Comparison of ENCODE assay signal across 8 mouse cellular contexts in the genomic region with DNA sequence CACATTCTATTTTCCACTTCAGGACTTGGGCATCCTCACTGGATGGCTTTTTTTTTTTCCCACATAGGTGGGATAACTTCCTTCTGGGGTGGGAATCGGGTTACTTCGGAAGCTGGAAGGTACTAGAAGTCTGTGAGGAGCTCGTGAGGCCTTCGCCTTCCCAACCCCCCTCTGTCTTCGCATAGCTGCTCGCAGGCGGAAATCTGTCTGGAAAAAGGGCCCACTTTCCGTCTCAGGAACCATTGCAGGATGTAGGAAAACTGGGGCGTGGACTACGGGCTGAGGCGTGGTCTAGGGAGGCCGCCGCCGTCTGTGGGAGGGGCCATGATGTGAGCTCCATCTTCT. TPM values are rescaled to one million over a fixed set of nuclear protein-coding genes. Genes with fewer than 3 reads are reported as not detected.
DNase-seq lines count a peak whose midpoint lies in the region; ATAC-seq and TF ChIP-seq lines count a peak whose summit lies in the region.

No protein-coding gene starts in this region.

- peak overlapping the region; percentile 13 for H3K4me2 ChIP-seq in embryonic facial prominence, embryonic 11.5 days (ENCODE audit: low read depth, low read length)
- peak overlapping the region; percentile 95 for H3K4me2 ChIP-seq in hindbrain, postnatal 0 days (ENCODE audit: low read depth, low read length)
- peak overlapping the region; percentile 95 for H3K4me2 ChIP-seq in midbrain, embryonic 16.5 days (ENCODE audit: low read length)

- TF ChIP-seq CTCF in layer of hippocampus, adult 2 months (conservative IDR thresholded peaks at IDR 0.05): no peak
- TF ChIP-seq CTCF in hindbrain, postnatal 0 days (IDR thresholded peaks at IDR 0.05; ENCODE audit: low read depth): no peak

- no peaks in the 10 kb centered on the region for H3K9me3 ChIP-seq in embryonic facial prominence, embryonic 11.5 days (replicated peaks; ENCODE audit: control insufficient read depth, low read length)
- no peaks in the 10 kb centered on the region for H3K9me3 ChIP-seq in hindbrain, postnatal 0 days (ENCODE audit: low read length)
- no peaks in the 10 kb centered on the region for H3K9me3 ChIP-seq in midbrain, embryonic 16.5 days (replicated peaks; ENCODE audit: control insufficient read depth, low read length, poor library complexity, severe bottlenecking)

- H3K27ac ChIP-seq in layer of hippocampus, adult 2 months: peak overlapping the region; percentile 89
- H3K27ac ChIP-seq in embryonic facial prominence, embryonic 11.5 days (replicated peaks; ENCODE audit: low read depth, low read length): peak overlapping the region; percentile 73
- peak overlapping the region; percentile 97 for H3K27ac ChIP-seq in hindbrain, postnatal 0 days
- H3K27ac ChIP-seq in midbrain, embryonic 16.5 days (ENCODE audit: low read length): peak overlapping the region; percentile 97

- H3K4me1 ChIP-seq in embryonic facial prominence, embryonic 11.5 days (ENCODE audit: control insufficient read depth, insufficient read depth, low read length): peaks cover 9% of the 10 kb centered on the region
- H3K4me1 ChIP-seq in hindbrain, postnatal 0 days (ENCODE audit: insufficient read depth, low read length): peaks cover 18% of the 10 kb centered on the region
- H3K4me1 ChIP-seq in midbrain, embryonic 16.5 days (ENCODE audit: control insufficient read depth, insufficient read depth, low read length): peaks cover 29% of the 10 kb centered on the region

- peak overlapping the region; percentile 60 for H3K9ac ChIP-seq in embryonic facial prominence, embryonic 11.5 days (replicated peaks; ENCODE audit: low read length)
- H3K9ac ChIP-seq in hindbrain, postnatal 0 days (replicated peaks; ENCODE audit: low read length): peak overlapping the region; percentile 92; the same call in 1 of the 2 replicates
- H3K9ac ChIP-seq in midbrain, embryonic 16.5 days (ENCODE audit: low read depth, low read length): 0 out of 2 replicates have a peak overlapping the region, but pooled peaks have one; percentile 1

- ATAC-seq in embryonic facial prominence, embryonic 11.5 days (replicated peaks; ENCODE audit: insufficient number of reproducible peaks, low FRiP score, low TSS enrichment, low read depth): no peak; the same call in 1 of the 2 replicates
- no peak for ATAC-seq in hindbrain, postnatal 0 days
- ATAC-seq in midbrain, embryonic 16.5 days: no peak; the same call in 1 of the 2 replicates
- no peak for ATAC-seq in activated CD4-positive, CD25-positive, alpha-beta regulatory T cell, adult 4 months
- no peak for ATAC-seq in granulocyte monocyte progenitor cell, adult 5-6 weeks (replicated peaks; ENCODE audit: poor library complexity, severe bottlenecking)

- under 1% methylated on average over 14 of the region's 14 CpGs for WGBS in embryonic facial prominence, embryonic 11.5 days
- WGBS in hindbrain, postnatal 0 days: under 1% methylated on average over 14 of the region's 14 CpGs
- under 1% methylated on average over 14 of the region's 14 CpGs for WGBS in midbrain, embryonic 16.5 days

- no peaks in the 10 kb centered on the region; the same call in 1 of the 2 replicates for H3K27me3 ChIP-seq in embryonic facial prominence, embryonic 11.5 days (ENCODE audit: control insufficient read depth, insufficient read depth, low read length)
- no peaks in the 10 kb centered on the region for H3K27me3 ChIP-seq in hindbrain, postnatal 0 days (ENCODE audit: insufficient read depth, low read length)
- no peaks in the 10 kb centered on the region for H3K27me3 ChIP-seq in midbrain, embryonic 16.5 days (ENCODE audit: control insufficient read depth, insufficient read depth, low read depth, low read length)

- H3K4me3 ChIP-seq in layer of hippocampus, adult 2 months: peak overlapping the region; percentile 53
- peak overlapping the region; percentile 86 for H3K4me3 ChIP-seq in embryonic facial prominence, embryonic 11.5 days (ENCODE audit: low read depth, low read length)
- peak overlapping the region; percentile 73 for H3K4me3 ChIP-seq in hindbrain, postnatal 0 days (ENCODE audit: low read length)
- H3K4me3 ChIP-seq in midbrain, embryonic 16.5 days (ENCODE audit: low read depth, low read length): peak overlapping the region; percentile 76

- no peak for DNase-seq in layer of hippocampus, adult 2 months (ENCODE audit: low spot score in 2 of 2)
- no peak for DNase-seq in layer of hippocampus, adult 9-10 months (ENCODE audit: low spot score)
- DNase-seq in embryonic facial prominence, embryonic 11.5 days (ENCODE audit: low spot score): no peak
- DNase-seq in hindbrain, postnatal 0 days (ENCODE audit: low spot score): no peak
- no peak for DNase-seq in gastrocnemius, postnatal 4 days (ENCODE audit: low spot score in 2 of 2)

- H3K36me3 ChIP-seq in embryonic facial prominence, embryonic 11.5 days (replicated peaks; ENCODE audit: control insufficient read depth, insufficient read depth, low read depth, low read length): no peaks in the 10 kb centered on the region; the same call in 1 of the 2 replicates
- no peaks in the 10 kb centered on the region; the same call in 1 of the 2 replicates for H3K36me3 ChIP-seq in hindbrain, postnatal 0 days (ENCODE audit: insufficient read depth, low read length)
- no peaks in the 10 kb centered on the region for H3K36me3 ChIP-seq in midbrain, embryonic 16.5 days (ENCODE audit: control insufficient read depth, insufficient read depth, low read length)

RNA-seq across cellular contexts. Expression of a gene that starts 0.2 kb away (rescaled TPM):
- total RNA-seq in layer of hippocampus, adult 2 months (2021): 10 to 100 TPM; 41.4 to 49.6 TPM
- polyA plus RNA-seq in embryonic facial prominence, embryonic 11.5 days (2014; fragmentation: Nextera tagmentation; extraction: Ambion mirVana): 75.1 and 94.3 TPM in 2 replicates
- 41.5 and 49.3 TPM in 2 replicates for total RNA-seq in hindbrain, postnatal 0 days (2014; rRNA removed)
- 45.8 and 45.9 TPM in 2 replicates for polyA plus RNA-seq in hindbrain, postnatal 0 days (2015; fragmentation: Nextera tagmentation; extraction: Ambion mirVana)
- 47.8 and 51.1 TPM in 2 replicates for polyA plus RNA-seq in midbrain, embryonic 16.5 days (2015; fragmentation: Nextera tagmentation; extraction: Ambion mirVana)
- total RNA-seq in gastrocnemius, postnatal 4 days (2021): 10 to 100 TPM; 61.3 to 61.5 TPM
- polyA plus RNA-seq in activated CD4-positive, CD25-positive, alpha-beta regulatory T cell, adult 4 months (2017; shearing (Covaris generic)): 10 to 100 TPM; 59.5 to 75.7 TPM
- 52.6 and 53.1 TPM in 2 replicates for total RNA-seq in granulocyte monocyte progenitor cell, adult 5-6 weeks (2014; fragmentation: Nextera tagmentation)
- total RNA-seq in granulocyte monocyte progenitor cell, adult 5-6 weeks (2017): 30.6 and 31.0 TPM in 2 replicates

RNA-seq across cellular contexts. Expression of a gene that starts 22.9 kb away (rescaled TPM):
- total RNA-seq in layer of hippocampus, adult 2 months (2021): 100 to 1,000 TPM; 201 to 210 TPM
- 221 and 253 TPM in 2 replicates for polyA plus RNA-seq in embryonic facial prominence, embryonic 11.5 days (2014; fragmentation: Nextera tagmentation; extraction: Ambion mirVana)
- 246 and 291 TPM in 2 replicates for total RNA-seq in hindbrain, postnatal 0 days (2014; rRNA removed)
- polyA plus RNA-seq in hindbrain, postnatal 0 days (2015; fragmentation: Nextera tagmentation; extraction: Ambion mirVana): 410 and 430 TPM in 2 replicates
- 263 and 302 TPM in 2 replicates for polyA plus RNA-seq in midbrain, embryonic 16.5 days (2015; fragmentation: Nextera tagmentation; extraction: Ambion mirVana)
- 100 to 1,000 TPM; 327 to 331 TPM for total RNA-seq in gastrocnemius, postnatal 4 days (2021)
- 100 to 1,000 TPM; 205 to 250 TPM for polyA plus RNA-seq in activated CD4-positive, CD25-positive, alpha-beta regulatory T cell, adult 4 months (2017; shearing (Covaris generic))
- total RNA-seq in granulocyte monocyte progenitor cell, adult 5-6 weeks (2014; fragmentation: Nextera tagmentation): 109 and 191 TPM in 2 replicates
- total RNA-seq in granulocyte monocyte progenitor cell, adult 5-6 weeks (2017): 97.9 and 124 TPM in 2 replicates

RNA-seq across cellular contexts. Expression of a gene that starts 34.8 kb away (rescaled TPM):
- total RNA-seq in layer of hippocampus, adult 2 months (2021): 10 to 100 TPM; 29.8 to 33.1 TPM
- polyA plus RNA-seq in embryonic facial prominence, embryonic 11.5 days (2014; fragmentation: Nextera tagmentation; extraction: Ambion mirVana): 21.9 and 22.4 TPM in 2 replicates
- total RNA-seq in hindbrain, postnatal 0 days (2014; rRNA removed): 40.9 and 44.5 TPM in 2 replicates
- 32.4 and 35.9 TPM in 2 replicates for polyA plus RNA-seq in hindbrain, postnatal 0 days (2015; fragmentation: Nextera tagmentation; extraction: Ambion mirVana)
- polyA plus RNA-seq in midbrain, embryonic 16.5 days (2015; fragmentation: Nextera tagmentation; extraction: Ambion mirVana): 15.8 and 19.5 TPM in 2 replicates
- 100 to 1,000 TPM; 446 to 545 TPM for total RNA-seq in gastrocnemius, postnatal 4 days (2021)
- polyA plus RNA-seq in activated CD4-positive, CD25-positive, alpha-beta regulatory T cell, adult 4 months (2017; shearing (Covaris generic)): under 1 TPM in 1 of 2 experiments, not detected in 1; 0.34 TPM
- 4.8 and 6.9 TPM in 2 replicates for total RNA-seq in granulocyte monocyte progenitor cell, adult 5-6 weeks (2014; fragmentation: Nextera tagmentation)
- 3.1 and 5.7 TPM in 2 replicates for total RNA-seq in granulocyte monocyte progenitor cell, adult 5-6 weeks (2017)

RNA-seq across cellular contexts. Expression of a gene that starts 35.2 kb away (rescaled TPM):
- total RNA-seq in layer of hippocampus, adult 2 months (2021): 10 to 100 TPM; 91.2 to 95.4 TPM
- polyA plus RNA-seq in embryonic facial prominence, embryonic 11.5 days (2014; fragmentation: Nextera tagmentation; extraction: Ambion mirVana): 40.9 and 44.7 TPM in 2 replicates
- 79.1 and 104 TPM in 2 replicates for total RNA-seq in hindbrain, postnatal 0 days (2014; rRNA removed)
- polyA plus RNA-seq in hindbrain, postnatal 0 days (2015; fragmentation: Nextera tagmentation; extraction: Ambion mirVana): 38.5 and 39.4 TPM in 2 replicates
- 43.7 and 51.9 TPM in 2 replicates for polyA plus RNA-seq in midbrain, embryonic 16.5 days (2015; fragmentation: Nextera tagmentation; extraction: Ambion mirVana)
- 100 to 1,000 TPM in 1 of 2 experiments, 10 to 100 TPM in 1; 98.9 to 112 TPM for total RNA-seq in gastrocnemius, postnatal 4 days (2021)
- 10 to 100 TPM; 15.4 to 19.6 TPM for polyA plus RNA-seq in activated CD4-positive, CD25-positive, alpha-beta regulatory T cell, adult 4 months (2017; shearing (Covaris generic))
- total RNA-seq in granulocyte monocyte progenitor cell, adult 5-6 weeks (2014; fragmentation: Nextera tagmentation): 128 and 145 TPM in 2 replicates
- total RNA-seq in granulocyte monocyte progenitor cell, adult 5-6 weeks (2017): 154 and 157 TPM in 2 replicates

RNA-seq across cellular contexts. Expression of a gene that starts 46.8 kb away (rescaled TPM):
- 1 to 10 TPM; 7.1 to 9.7 TPM for total RNA-seq in layer of hippocampus, adult 2 months (2021)
- polyA plus RNA-seq in embryonic facial prominence, embryonic 11.5 days (2014; fragmentation: Nextera tagmentation; extraction: Ambion mirVana): 34.6 and 42.3 TPM in 2 replicates
- 24.0 and 32.8 TPM in 2 replicates for total RNA-seq in hindbrain, postnatal 0 days (2014; rRNA removed)
- polyA plus RNA-seq in hindbrain, postnatal 0 days (2015; fragmentation: Nextera tagmentation; extraction: Ambion mirVana): 23.2 and 23.8 TPM in 2 replicates
- polyA plus RNA-seq in midbrain, embryonic 16.5 days (2015; fragmentation: Nextera tagmentation; extraction: Ambion mirVana): 37.3 and 43.3 TPM in 2 replicates
- 1 to 10 TPM; 3.5 to 3.7 TPM for total RNA-seq in gastrocnemius, postnatal 4 days (2021)
- not detected for polyA plus RNA-seq in activated CD4-positive, CD25-positive, alpha-beta regulatory T cell, adult 4 months (2017; shearing (Covaris generic))
- total RNA-seq in granulocyte monocyte progenitor cell, adult 5-6 weeks (2014; fragmentation: Nextera tagmentation): not detected in 2 replicates
- 0.05 TPM in 1 of 2 replicates, not detected in the other for total RNA-seq in granulocyte monocyte progenitor cell, adult 5-6 weeks (2017)

Comparison
In these comparisons a context has a peak if more than half of its experiments do, and no peak if none do; other contexts are left out.
1. H3K4me2 ChIP-seq: peak in every context shown above with its lines; median percentile 95 in hindbrain, postnatal 0 days; 95 in midbrain, embryonic 16.5 days; 13 in embryonic facial prominence, embryonic 11.5 days.
2. H3K9ac ChIP-seq: peak in every context shown above with its lines; median percentile 92 in hindbrain, postnatal 0 days; 60 in embryonic facial prominence, embryonic 11.5 days; 1 in midbrain, embryonic 16.5 days.